Mouse (Mus musculus) effector memory CD4-positive, alpha-beta T cell, adult 7 months (primary cell): ENCODE measurements around the gene Bloc1s2. TPM values are rescaled to one million over a fixed set of nuclear protein-coding genes. Genes with fewer than 3 reads are reported as not detected.

Experiments used
- polyA plus RNA-seq: library from polyadenylated mRNA; unstranded; fragments of 100-300 nt; shearing (Covaris generic); gene quantifications from one replicate; pipeline ENCODE4 v1.2.1, GENCODE M21; 2017

The Bloc1s2 gene
- polyA plus RNA-seq: 66.8 TPM

GRCm38 (mm10) chr19:44145702-44146567, at the start of gene Bloc1s2:
Gene Bloc1s2 (minus strand): TSS chr19:44146446.

GRCm38 (mm10) chr19:44192342-44192741, 46.1 kb upstream of the Bloc1s2 start, which contains the start of gene Pkd2l1:
Gene Pkd2l1 (minus strand): TSS chr19:44192442.

GRCm38 (mm10) chr19:44135072-44135959, 10.9 kb downstream of the Bloc1s2 start, which contains the start of gene Cwf19l1:
Gene Cwf19l1 (minus strand): TSS chr19:44135876.

GRCm38 (mm10) chr19:44106831-44107660, 39.2 kb downstream of the Bloc1s2 start, which contains the start of gene Chuk:
Gene Chuk (minus strand): TSS chr19:44107480.

Other genes with a start within 250 kb of the Bloc1s2 start
- gene Dnmbp, start 206.3 kb downstream of the Bloc1s2 start, polyA plus RNA-seq: 7.5 TPM
- not detected for gene Cpn1, start 159.9 kb downstream of the Bloc1s2 start, polyA plus RNA-seq
- gene Cyp2c23, start 117.2 kb downstream of the Bloc1s2 start, polyA plus RNA-seq: not detected
- 6.4 TPM for gene Erlin1, start 76.7 kb downstream of the Bloc1s2 start, polyA plus RNA-seq
- gene Chuk, start 39.0 kb downstream of the Bloc1s2 start, polyA plus RNA-seq: 97.1 TPM
- 21.6 TPM for gene Cwf19l1, start 10.6 kb downstream of the Bloc1s2 start, polyA plus RNA-seq
- 0.45 TPM for gene Pkd2l1, start 46.0 kb upstream of the Bloc1s2 start, polyA plus RNA-seq
- gene Scd3, start 56.8 kb upstream of the Bloc1s2 start, polyA plus RNA-seq: not detected
- gene Scd2, start 147.2 kb upstream of the Bloc1s2 start, polyA plus RNA-seq: 13.7 TPM
- 0.23 TPM for gene Scd4, start 186.6 kb upstream of the Bloc1s2 start, polyA plus RNA-seq